Mouse (Mus musculus) MEL (cell line): Measurements from ENCODE around the gene Cpt1a. TPM values are rescaled to one million over a fixed set of nuclear protein-coding genes. Genes with fewer than 3 reads are reported as not detected.

Source experiments
- DNase-seq: peaks from one replicate; pipeline ENCODE4 v3.0.0; 2011; ENCODE audit warnings: low read depth, low spot score
- H3K27ac ChIP-seq: 2 replicates; pipeline ENCODE4 v1.5.1; 2012; ENCODE audit warnings: low read depth, mild to moderate bottlenecking, control low read depth, low read length, moderate library complexity; ENCODE audit not compliant: control insufficient read depth
- H3K27me3 ChIP-seq, 2 experiments: fragments of 150-350 bp in 1 of 2; sonication (generic) in 1 of 2; 2 replicates each; pipeline ENCODE4 v1.6.1; 2012; ENCODE audit warnings: low read length in 2 of 2, mild to moderate bottlenecking in 2 of 2, improper control_type of control experiment in 1 of 2, moderate library complexity in 1 of 2; ENCODE audit not compliant: insufficient read depth in 2 of 2, control insufficient read depth in 1 of 2
- H3K36me3 ChIP-seq, 2 experiments: 2 replicates each; pipeline ENCODE4 v1.6.1; 2012 to 2014; ENCODE audit warnings: low read length in 2 of 2, improper control_type of control experiment in 1 of 2, inconsistent platforms in 1 of 2, mild to moderate bottlenecking in 1 of 2; ENCODE audit not compliant: insufficient read depth in 2 of 2, control insufficient read depth in 1 of 2
- H3K4me1 ChIP-seq, 2 experiments: fragments of 150-350 bp in 1 of 2; sonication (generic) in 1 of 2; 2 replicates each; pipeline ENCODE4 v1.6.1; 2012; ENCODE audit warnings: low read length in 2 of 2, improper control_type of control experiment in 1 of 2, mild to moderate bottlenecking in 1 of 2; ENCODE audit not compliant: insufficient read depth in 2 of 2, control insufficient read depth in 1 of 2
- H3K4me3 ChIP-seq, 2 experiments: fragments of 150-350 bp in 1 of 2; sonication (generic) in 1 of 2; 2 replicates each; pipeline ENCODE4 v1.5.1; 2012; ENCODE audit warnings: low read depth in 2 of 2, low read length in 2 of 2, mild to moderate bottlenecking in 2 of 2, moderate library complexity in 2 of 2, control low read depth in 1 of 2, improper control_type of control experiment in 1 of 2; ENCODE audit not compliant: control insufficient read depth in 1 of 2, insufficient read depth in 1 of 2
- H3K79me2 ChIP-seq: 2 replicates; pipeline ENCODE4 v1.6.1; 2012; ENCODE audit warnings: mild to moderate bottlenecking, low read length, moderate library complexity; ENCODE audit not compliant: control insufficient read depth, poor library complexity, insufficient read depth
- H3K9ac ChIP-seq: 2 replicates; pipeline ENCODE4 v1.6.1; 2012; ENCODE audit warnings: low read depth, mild to moderate bottlenecking, control low read depth, low read length, moderate library complexity; ENCODE audit not compliant: control insufficient read depth, poor library complexity, severe bottlenecking
- H3K9me3 ChIP-seq: fragments of 150-350 bp; sonication (generic); replicated peaks from 2 replicates; pipeline ENCODE4 v1.6.1; 2012; ENCODE audit warnings: mild to moderate bottlenecking, low read length, improper control_type of control experiment, moderate library complexity; ENCODE audit not compliant: insufficient read depth
- BHLHE40 ChIP-seq: IDR thresholded peaks from 2 replicates; pipeline ENCODE4 v1.6.1; 2012; ENCODE audit warnings: low read depth, mild to moderate bottlenecking, inconsistent platforms, low read length, improper control_type of control experiment, borderline replicate concordance
- CHD1 ChIP-seq: IDR thresholded peaks from 2 replicates; pipeline ENCODE4 v1.6.1; 2012; ENCODE audit warnings: low read depth, mild to moderate bottlenecking, inconsistent platforms, low read length, improper control_type of control experiment
- CHD2 ChIP-seq: IDR thresholded peaks from 2 replicates; pipeline ENCODE4 v1.6.1; 2011; ENCODE audit warnings: low read length, improper control_type of control experiment
- CTCF ChIP-seq, 3 experiments: IDR thresholded peaks in 2 of 3; conservative IDR thresholded peaks in 1 of 3; 2 replicates each; pipeline ENCODE4 v1.5.1; 2011 to 2012; ENCODE audit warnings: low read length in 3 of 3, low read depth in 2 of 3, mild to moderate bottlenecking in 2 of 3, improper control_type of control experiment in 1 of 3, inconsistent platforms in 1 of 3, mixed read lengths in 1 of 3, moderate library complexity in 1 of 3; ENCODE audit not compliant: control insufficient read depth in 1 of 3, insufficient read depth in 1 of 3, poor library complexity in 1 of 3, severe bottlenecking in 1 of 3
- E2F4 ChIP-seq: IDR thresholded peaks from 2 replicates; pipeline ENCODE4 v1.6.1; 2011; ENCODE audit warnings: low read depth, low read length, improper control_type of control experiment, borderline replicate concordance
- ELF1 ChIP-seq: IDR thresholded peaks from 2 replicates; pipeline ENCODE4 v1.6.1; 2014; ENCODE audit warnings: low read depth, mild to moderate bottlenecking, inconsistent platforms, low read length, improper control_type of control experiment, moderate library complexity
- EP300 ChIP-seq, 2 experiments: IDR thresholded peaks; 2 replicates each; pipeline ENCODE4 v1.6.1; 2011; ENCODE audit warnings: improper control_type of control experiment in 2 of 2, low read length in 2 of 2, low read depth in 1 of 2, mild to moderate bottlenecking in 1 of 2
- ETS1 ChIP-seq: IDR thresholded peaks from 2 replicates; pipeline ENCODE4 v1.6.1; 2012; ENCODE audit warnings: low read depth, mild to moderate bottlenecking, inconsistent platforms, low read length, improper control_type of control experiment, moderate library complexity
- GABPA ChIP-seq: IDR thresholded peaks from 2 replicates; pipeline ENCODE4 v1.6.1; 2012; ENCODE audit warnings: low read depth, mild to moderate bottlenecking, inconsistent platforms, low read length, improper control_type of control experiment, moderate library complexity
- GATA1 ChIP-seq: IDR thresholded peaks from 2 replicates; pipeline ENCODE4 v1.6.1; 2011; ENCODE audit warnings: low read depth, low read length, improper control_type of control experiment
- HCFC1 ChIP-seq: IDR thresholded peaks from 2 replicates; pipeline ENCODE4 v1.6.1; 2012; ENCODE audit warnings: low read depth, mild to moderate bottlenecking, inconsistent platforms, low read length, improper control_type of control experiment, moderate library complexity
- JUND ChIP-seq: IDR thresholded peaks from 2 replicates; pipeline ENCODE4 v1.6.1; 2011; ENCODE audit warnings: low read depth, mild to moderate bottlenecking, improper control_type of control experiment, low read length
- KAT2A ChIP-seq: conservative IDR thresholded peaks from 2 replicates; pipeline ENCODE4 v1.6.1; 2012; ENCODE audit warnings: low read depth, low read length, improper control_type of control experiment, inconsistent platforms
- MAFK ChIP-seq: IDR thresholded peaks from 2 replicates; pipeline ENCODE4 v1.6.1; 2011; ENCODE audit warnings: low read depth, mild to moderate bottlenecking, low read length, improper control_type of control experiment, borderline replicate concordance
- MAX ChIP-seq: IDR thresholded peaks from 2 replicates; pipeline ENCODE4 v1.6.1; 2011; ENCODE audit warnings: low read length, improper control_type of control experiment
- MAZ ChIP-seq: IDR thresholded peaks from 2 replicates; pipeline ENCODE4 v1.6.1; 2012; ENCODE audit warnings: low read depth, mild to moderate bottlenecking, inconsistent platforms, low read length, improper control_type of control experiment
- MEF2A ChIP-seq: IDR thresholded peaks from 2 replicates; pipeline ENCODE4 v1.6.1; 2014; ENCODE audit warnings: low read depth, mild to moderate bottlenecking, inconsistent platforms, low read length, improper control_type of control experiment; ENCODE audit not compliant: poor library complexity, insufficient replicate concordance, severe bottlenecking; ENCODE audit errors: extremely low read depth
- MXI1 ChIP-seq: IDR thresholded peaks from 2 replicates; pipeline ENCODE4 v1.6.1; 2011; ENCODE audit warnings: mild to moderate bottlenecking, low read depth, low read length, improper control_type of control experiment
- MYB ChIP-seq: IDR thresholded peaks from 2 replicates; pipeline ENCODE4 v1.6.1; 2011; ENCODE audit warnings: mild to moderate bottlenecking, low read depth, low read length, improper control_type of control experiment
- MYC ChIP-seq: IDR thresholded peaks from 2 replicates; pipeline ENCODE4 v1.6.1; 2011; ENCODE audit warnings: low read depth, mild to moderate bottlenecking, low read length, improper control_type of control experiment, moderate library complexity
- NRF1 ChIP-seq: IDR thresholded peaks from 2 replicates; pipeline ENCODE4 v1.6.1; 2014; ENCODE audit warnings: low read depth, mild to moderate bottlenecking, inconsistent platforms, low read length, improper control_type of control experiment, moderate library complexity; ENCODE audit not compliant: poor library complexity, insufficient read depth, severe bottlenecking
- POLR2A ChIP-seq, 2 experiments: IDR thresholded peaks; 2 replicates each; pipeline ENCODE4 v1.6.1; 2011 to 2012; ENCODE audit warnings: low read length in 2 of 2, mild to moderate bottlenecking in 2 of 2, control low read depth in 1 of 2, improper control_type of control experiment in 1 of 2, low read depth in 1 of 2, moderate library complexity in 1 of 2; ENCODE audit not compliant: control insufficient read depth in 1 of 2, insufficient read depth in 1 of 2, poor library complexity in 1 of 2
- POLR2AphosphoS2 ChIP-seq: IDR thresholded peaks from 2 replicates; pipeline ENCODE4 v1.6.1; 2011; ENCODE audit warnings: low read length, improper control_type of control experiment
- POLR2AphosphoS5 ChIP-seq: IDR thresholded peaks from 2 replicates; pipeline ENCODE4 v1.6.1; 2012; ENCODE audit warnings: low read depth, borderline replicate concordance, mild to moderate bottlenecking, inconsistent platforms, low read length, moderate library complexity, mixed read lengths
- RAD21 ChIP-seq: IDR thresholded peaks from 2 replicates; pipeline ENCODE4 v1.6.1; 2011; ENCODE audit warnings: mild to moderate bottlenecking, low read depth, low read length, improper control_type of control experiment
- RCOR1 ChIP-seq: IDR thresholded peaks from 2 replicates; pipeline ENCODE4 v1.6.1; 2012; ENCODE audit warnings: low read depth, mild to moderate bottlenecking, inconsistent platforms, low read length, improper control_type of control experiment
- SIN3A ChIP-seq: IDR thresholded peaks from 2 replicates; pipeline ENCODE4 v1.6.1; 2012; ENCODE audit warnings: low read length, improper control_type of control experiment, inconsistent platforms
- SMC3 ChIP-seq: IDR thresholded peaks from 2 replicates; pipeline ENCODE4 v1.6.1; 2011; ENCODE audit warnings: low read depth, low read length, improper control_type of control experiment
- TAL1 ChIP-seq: IDR thresholded peaks from 2 replicates; pipeline ENCODE4 v1.6.1; 2012; ENCODE audit warnings: mild to moderate bottlenecking, inconsistent platforms, low read length, moderate library complexity, mixed read lengths
- TBP ChIP-seq: IDR thresholded peaks from 2 replicates; pipeline ENCODE4 v1.8.0; 2011; ENCODE audit warnings: low read depth, low read length, improper control_type of control experiment
- TCF12 ChIP-seq: IDR thresholded peaks from 2 replicates; pipeline ENCODE4 v1.6.1; 2014; ENCODE audit warnings: low read depth, mild to moderate bottlenecking, inconsistent platforms, low read length, improper control_type of control experiment, moderate library complexity
- UBTF ChIP-seq: IDR thresholded peaks from 2 replicates; pipeline ENCODE4 v1.6.1; 2012; ENCODE audit warnings: low read depth, mild to moderate bottlenecking, inconsistent platforms, low read length, improper control_type of control experiment, moderate library complexity, borderline replicate concordance; ENCODE audit not compliant: insufficient read depth
- USF1 ChIP-seq: IDR thresholded peaks from 2 replicates; pipeline ENCODE4 v1.6.1; 2014; ENCODE audit warnings: low read depth, mild to moderate bottlenecking, inconsistent platforms, low read length, improper control_type of control experiment, moderate library complexity
- USF2 ChIP-seq, 2 experiments: IDR thresholded peaks; 2 replicates each; pipeline ENCODE4 v1.6.1; 2011 to 2012; ENCODE audit warnings: improper control_type of control experiment in 2 of 2, low read length in 2 of 2, borderline replicate concordance in 1 of 2, inconsistent platforms in 1 of 2, low read depth in 1 of 2, mild to moderate bottlenecking in 1 of 2; ENCODE audit not compliant: insufficient read depth in 1 of 2
- ZKSCAN1 ChIP-seq: IDR thresholded peaks from 2 replicates; pipeline ENCODE4 v1.6.1; 2012; ENCODE audit warnings: low read depth, mild to moderate bottlenecking, inconsistent platforms, low read length, improper control_type of control experiment, moderate library complexity
- ZMIZ1 ChIP-seq: IDR thresholded peaks from 2 replicates; pipeline ENCODE4 v1.6.1; 2012; ENCODE audit warnings: low read depth, mild to moderate bottlenecking, inconsistent platforms, low read length, improper control_type of control experiment, moderate library complexity
- ZNF384 ChIP-seq: IDR thresholded peaks from 2 replicates; pipeline ENCODE4 v1.6.1; 2012; ENCODE audit warnings: low read depth, mild to moderate bottlenecking, inconsistent platforms, low read length, improper control_type of control experiment
- polyA plus RNA-seq, 2 experiments: library from polyadenylated mRNA; stranded (reverse) in 1 of 2; unstranded in 1 of 2; fragments of >175 nt in 1 of 2; fragments of >200 nt in 1 of 2; gene quantifications; 2 replicates each; pipeline versions ENCODE4 v1.2.1 to v1.2.4; 2012; ENCODE audit warnings: low replicate concordance in 2 of 2, low read depth in 1 of 2; ENCODE audit not compliant: insufficient read length in 2 of 2, insufficient read depth in 1 of 2, missing spikeins in 1 of 2
- total RNA-seq: library from RNA; depleted of rRNA; stranded (reverse); fragments of 300-350 nt; gene quantifications from 2 replicates; pipeline ENCODE4 v1.2.3, GENCODE M21; 2012

Gene Cpt1a
- total and polyA plus RNA-seq, 3 experiments = 16.1 to 40.4 TPM; not detected in 1

DNA sequence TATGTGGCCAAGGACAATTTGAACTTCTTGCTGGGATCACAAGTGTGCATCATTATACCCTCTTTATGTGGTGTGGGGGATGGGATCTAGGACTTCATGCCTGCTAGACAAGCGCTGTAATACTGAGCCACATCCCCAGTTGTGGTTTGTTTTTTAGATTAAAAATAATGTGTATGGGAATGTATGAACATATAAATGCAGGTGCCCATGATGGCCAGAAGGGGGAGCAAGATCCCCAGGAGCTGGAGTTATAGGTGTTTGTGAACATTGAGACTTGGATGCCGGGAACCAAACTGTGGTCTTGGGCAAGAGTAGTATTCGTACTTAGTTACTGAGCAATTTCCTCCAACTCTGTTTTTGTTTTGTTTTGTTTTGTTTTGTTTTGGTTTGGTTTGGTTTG, 1.3 kb upstream of the Cpt1a start:
- Histone ChIP-seq H3K27ac (peak overlapping the region; percentile 89; the same call in 1 of the 2 replicates), H3K9me3 (no peaks in the 10 kb centered on the region), H3K4me3 (peak overlapping the region; percentile 51 to 68), H3K27me3 (no peaks in the 10 kb centered on the region), H3K9ac (peak overlapping the region; percentile 75), H3K4me1 (peaks cover 13 to 21% of the 10 kb centered on the region in 2 experiments), H3K79me2 (no peaks in the 10 kb centered on the region; the same call in 1 of the 2 replicates), H3K36me3 (peaks cover 0 to 5% of the 10 kb centered on the region in 2 experiments; a peak in 2 of 4 replicates)
- DNase-seq = peak; percentile 93
- TF ChIP-seq MYC = peak; percentile 60; the same call in 1 of the 2 replicates
- peak; percentile 36; the same call in 1 of the 2 replicates for TF ChIP-seq CHD2
- TF ChIP-seq POLR2A (IDR thresholded peaks at IDR 0.05; ENCODE audit: control insufficient read depth in 1 of 2, insufficient read depth in 1 of 2, low read depth in 1 of 2, low read length in 2 of 2, poor library complexity in 1 of 2) = no peak
- TF ChIP-seq TBP = peak; percentile 58
- peak; percentile 71; the same call in 1 of the 2 replicates for TF ChIP-seq BHLHE40
- peak; percentile 92 for TF ChIP-seq RAD21
- TF ChIP-seq TAL1 = no peak
- no peak for TF ChIP-seq ZNF384
- TF ChIP-seq CHD1 = no peak
- no peak for TF ChIP-seq MAX
- peak; percentile 0; the same call in 1 of the 2 replicates for TF ChIP-seq GATA1
- TF ChIP-seq MYB = no peak
- no peak for TF ChIP-seq POLR2AphosphoS5
- TF ChIP-seq KAT2A = no peak
- 0 out of 2 replicates have a peak, but pooled peaks have one; percentile 29 for TF ChIP-seq HCFC1
- TF ChIP-seq MXI1 = peak; percentile 72
- no peak for TF ChIP-seq MEF2A
- TF ChIP-seq MAZ = peak; percentile 28; the same call in 1 of the 2 replicates
- no peak for TF ChIP-seq USF2 (IDR thresholded peaks at IDR 0.05; ENCODE audit: borderline replicate concordance in 1 of 2, insufficient read depth in 1 of 2, low read depth in 1 of 2, low read length in 2 of 2)
- peak; percentile 34 to 38; a peak in 1 of 4 replicates for TF ChIP-seq EP300 (IDR thresholded peaks at IDR 0.05; ENCODE audit: low read depth in 1 of 2, low read length in 2 of 2)
- TF ChIP-seq ETS1 = peak; percentile 63; the same call in 1 of the 2 replicates
- no peak for TF ChIP-seq E2F4
- TF ChIP-seq SIN3A = peak; percentile 86
- TF ChIP-seq ZKSCAN1 = no peak
- peak; percentile 39 for TF ChIP-seq TCF12
- peak; percentile 87 for TF ChIP-seq SMC3
- no peak for TF ChIP-seq POLR2AphosphoS2
- no peak for TF ChIP-seq MAFK
- 0 out of 2 replicates have a peak, but pooled peaks have one; percentile 21 for TF ChIP-seq ELF1
- TF ChIP-seq ZMIZ1 = no peak
- TF ChIP-seq JUND = no peak
- 0 out of 2 replicates have a peak, but pooled peaks have one; percentile 1 for TF ChIP-seq USF1
- no peak for TF ChIP-seq UBTF
- no peak for TF ChIP-seq GABPA
- no peak for TF ChIP-seq NRF1
- TF ChIP-seq CTCF (IDR thresholded peaks at IDR 0.05 in 2 of 3, conservative IDR thresholded peaks at IDR 0.05 in 1 of 3; ENCODE audit: control insufficient read depth in 1 of 3, insufficient read depth in 1 of 3, low read depth in 2 of 3, low read length in 3 of 3, poor library complexity in 1 of 3, severe bottlenecking in 1 of 3) = peak; percentile 76 to 94 (median 87)
- no peak; the same call in 1 of the 2 replicates for TF ChIP-seq RCOR1
